Mouse (Mus musculus): ENCODE results near the gene Etv3. TPM values are rescaled to one million over a fixed set of nuclear protein-coding genes. Genes with fewer than 3 reads are reported as not detected.
A peak's percentile ranks its signal among the peaks of the same experiment; 100 is the strongest.
"Not testable (repeated sequence)": the region's sequence is repeated elsewhere in the genome, so short reads cannot be mapped to it uniquely, and the experiment has no call there.

Gene Etv3
- total RNA-seq, 2 experiments from 2014 or later, result 20.2 to 21.6 TPM

DNA sequence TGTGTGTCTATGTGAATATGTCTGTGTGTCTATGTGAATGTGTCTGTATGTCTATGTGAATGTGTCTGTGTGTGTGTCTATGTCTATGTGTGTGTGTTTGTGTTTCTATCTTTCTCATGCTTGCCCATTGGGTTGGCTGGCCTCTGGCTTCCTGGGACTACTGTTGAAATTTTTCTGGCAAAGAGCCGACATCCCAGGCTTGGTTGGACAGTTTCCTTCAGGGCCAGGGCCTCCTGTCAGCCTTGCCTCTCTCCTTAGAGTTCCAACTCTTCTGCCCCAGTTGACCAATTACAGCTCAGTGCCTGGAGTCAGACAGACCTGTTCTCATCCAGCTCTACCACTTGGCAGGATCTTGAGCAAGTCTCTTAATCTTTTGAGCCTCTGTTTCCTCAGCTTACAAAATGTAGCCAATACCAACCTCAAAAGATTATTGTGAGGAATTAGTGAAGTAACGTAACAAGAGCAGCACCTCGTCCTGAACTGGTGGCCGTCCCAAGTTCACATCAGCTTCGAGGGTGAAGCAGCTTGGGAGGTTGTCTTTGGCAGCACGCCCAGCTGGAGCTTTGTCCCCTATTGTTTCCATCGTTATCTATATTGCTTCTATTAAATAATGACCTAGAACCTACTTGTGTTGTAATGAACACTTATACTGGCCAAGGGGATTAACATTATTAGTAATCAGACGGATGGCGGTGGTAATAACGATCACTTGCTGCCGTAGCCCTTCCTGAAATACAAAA lies 28.2 kb downstream of the Etv3 start:
- no peak for DNase-seq (ENCODE audit: extremely low spot score in 1 of 2, low spot score in 1 of 2)

- DNase-seq (ENCODE audit: extremely low spot score in 1 of 2, low spot score in 1 of 2), result not testable (repeated sequence)
Observed at GRCm38 (mm10) chr3:87554859-87555258, 29.7 kb downstream of the Etv3 start.

DNA sequence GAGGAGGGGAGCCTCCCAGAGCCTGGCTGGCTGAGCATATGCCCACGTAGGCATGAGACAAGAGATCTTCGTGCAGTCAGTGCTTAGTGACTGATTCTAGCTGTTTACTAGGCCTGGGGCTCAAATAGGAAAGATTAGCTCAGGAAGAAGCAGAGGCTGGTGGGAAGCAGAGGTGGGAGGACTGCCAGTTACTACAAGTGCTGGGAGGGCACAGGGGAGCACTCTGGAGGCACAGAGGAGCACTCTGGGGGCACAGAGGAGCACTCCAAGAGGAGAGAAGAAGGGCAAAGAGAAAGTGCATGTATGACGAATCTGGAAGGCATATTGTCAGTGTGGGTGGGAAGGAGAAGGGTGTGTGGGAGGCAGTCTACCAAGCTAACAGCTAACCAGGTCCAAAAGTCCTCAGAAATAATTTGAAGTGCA lies 30.9 kb downstream of the Etv3 start:
- no peak for DNase-seq (ENCODE audit: extremely low spot score in 1 of 2, low spot score in 1 of 2)

DNA sequence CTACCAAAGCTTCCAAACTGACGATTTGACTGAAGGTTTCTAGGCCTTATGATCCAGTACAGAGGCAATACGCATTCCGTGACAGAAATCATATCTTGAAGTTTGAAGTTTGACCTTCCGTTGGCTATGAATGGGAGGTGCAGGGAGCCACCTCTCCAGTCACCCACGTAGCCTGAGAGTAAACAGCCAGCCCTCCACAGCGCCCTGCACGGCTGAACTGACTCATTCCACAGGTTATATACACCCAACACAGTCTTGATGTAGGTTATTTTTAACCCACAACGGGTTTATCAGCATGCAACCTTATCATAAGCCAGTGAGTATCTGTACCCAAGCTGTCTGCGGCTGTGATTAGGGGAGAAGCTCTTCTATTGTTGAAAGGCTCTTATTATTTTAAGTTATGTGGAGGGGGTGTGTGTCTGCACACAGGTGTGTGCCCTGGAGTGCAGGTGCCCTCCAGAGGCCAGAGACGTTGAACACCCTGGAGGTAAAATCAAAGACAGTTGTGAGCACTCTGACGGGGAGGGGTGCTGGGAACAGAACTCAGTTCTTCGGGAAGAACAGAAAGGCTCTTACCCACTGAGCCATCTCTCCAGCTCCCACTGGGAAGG lies 31.6 kb downstream of the Etv3 start:
- DNase-seq (ENCODE audit: extremely low spot score in 1 of 2, low spot score in 1 of 2), result no peak

- DNase-seq (ENCODE audit: extremely low spot score in 1 of 2, low spot score in 1 of 2), result no peak
Observed at GRCm38 (mm10) chr3:87560156-87560555, 34.9 kb downstream of the Etv3 start.

DNA sequence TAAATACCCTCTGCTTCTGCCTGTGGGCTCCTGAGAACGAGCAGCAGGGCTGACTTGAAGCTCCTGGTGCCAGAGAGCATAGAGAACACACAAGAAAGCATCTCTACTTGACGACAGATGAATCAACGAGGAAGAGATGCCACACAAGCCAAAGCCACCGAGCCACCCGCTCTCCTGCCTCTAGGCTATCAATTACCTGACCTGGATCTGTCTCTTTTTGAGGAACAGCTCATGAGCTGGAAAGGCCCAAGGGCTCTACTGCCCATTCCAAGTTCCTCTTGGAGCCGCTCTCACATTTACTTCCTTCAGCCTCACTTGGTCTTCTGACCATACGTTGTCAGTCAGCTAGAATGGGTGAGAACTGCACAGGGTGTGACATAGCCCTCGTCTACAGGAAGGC lies 36.2 kb downstream of the Etv3 start:
- DNase-seq (ENCODE audit: extremely low spot score in 1 of 2, low spot score in 1 of 2), result no peak

GRCm38 (mm10) chr3:87562370-87562769 lies 37.2 kb downstream of the Etv3 start:
- peak; percentile 88 to 97 for DNase-seq (ENCODE audit: extremely low spot score in 1 of 2, low spot score in 1 of 2)

DNA sequence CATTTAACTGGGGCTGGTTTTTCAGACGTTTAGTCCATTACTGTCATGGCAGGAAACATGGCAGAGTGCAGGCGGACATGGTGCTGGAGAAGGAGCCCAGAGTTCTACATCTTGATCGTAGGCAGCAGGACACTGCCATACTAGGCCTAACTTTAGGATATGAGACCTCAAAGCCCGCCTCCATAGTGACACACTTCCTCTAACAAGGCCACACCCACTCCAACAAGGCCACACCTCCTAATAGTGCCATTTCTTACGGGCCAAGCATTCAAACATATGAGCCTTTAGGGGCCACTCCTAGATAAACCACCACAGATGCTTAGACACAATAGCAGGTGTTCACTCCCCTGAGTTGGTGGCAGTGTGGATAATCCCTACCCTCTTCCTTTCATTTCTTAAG lies 38.3 kb downstream of the Etv3 start:
- no peak for DNase-seq (ENCODE audit: extremely low spot score in 1 of 2, low spot score in 1 of 2)

GRCm38 (mm10) chr3:87565623-87566022 lies 40.4 kb downstream of the Etv3 start:
- DNase-seq (ENCODE audit: extremely low spot score in 1 of 2, low spot score in 1 of 2), result no peak

- DNase-seq (ENCODE audit: extremely low spot score in 1 of 2, low spot score in 1 of 2), result peak; percentile 55 to 65
Observed at GRCm38 (mm10) chr3:87566066-87566465, 40.9 kb downstream of the Etv3 start.

- DNase-seq (ENCODE audit: extremely low spot score in 1 of 2, low spot score in 1 of 2), result no peak
Observed at GRCm38 (mm10) chr3:87567497-87567896, 42.3 kb downstream of the Etv3 start.

DNA sequence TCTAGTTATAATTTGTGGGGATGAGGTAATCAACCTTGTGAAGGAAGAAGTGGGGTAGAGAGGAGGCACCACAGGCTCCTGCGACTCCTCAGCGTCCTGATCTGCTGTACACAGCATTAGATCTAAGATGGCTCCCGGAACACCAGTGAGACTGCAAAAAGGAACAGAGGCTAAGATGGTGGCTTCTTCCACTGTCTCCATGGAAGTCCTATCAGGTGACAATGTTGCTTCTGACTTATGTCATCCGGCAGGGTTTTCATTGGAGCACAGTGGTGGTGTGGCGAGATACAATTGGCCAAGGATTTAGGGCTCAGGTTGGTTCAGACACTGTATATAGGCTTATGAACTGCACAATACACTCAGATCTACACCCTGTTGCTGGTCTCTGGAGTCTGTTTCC lies 43.5 kb downstream of the Etv3 start:
- DNase-seq (ENCODE audit: extremely low spot score in 1 of 2, low spot score in 1 of 2), result no peak

DNA sequence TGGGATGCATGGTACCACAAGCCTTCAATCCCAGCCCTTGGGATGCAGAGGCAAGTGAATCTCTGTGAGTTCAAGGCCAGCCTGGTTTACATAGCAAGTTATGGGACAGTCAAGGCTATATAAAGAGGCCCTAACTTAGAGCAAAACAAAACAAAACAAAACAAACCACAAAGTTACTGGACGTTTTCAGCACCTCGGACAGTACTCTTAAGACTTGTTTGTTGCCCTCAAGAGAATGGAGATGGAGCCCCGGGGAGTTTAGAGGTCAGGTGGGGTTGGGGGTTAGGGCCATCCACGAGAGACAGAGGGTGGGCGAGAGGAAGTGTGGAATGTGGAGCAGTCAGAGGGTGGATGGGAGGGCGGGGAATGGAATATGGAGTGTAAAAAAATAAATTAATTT lies 50.6 kb downstream of the Etv3 start:
- no peak for DNase-seq (ENCODE audit: extremely low spot score in 1 of 2, low spot score in 1 of 2)

- no peak for DNase-seq (ENCODE audit: extremely low spot score in 1 of 2, low spot score in 1 of 2)
Observed at GRCm38 (mm10) chr3:87582259-87582658, 57.1 kb downstream of the Etv3 start.

Other genes with a start within 250 kb of the Etv3 start
- gene Cd5l, start 167.5 kb upstream of the Etv3 start, total RNA-seq (2021), result not detected
- gene Fcrl1, start 149.0 kb upstream of the Etv3 start, total RNA-seq (2021), result under 1 TPM in 1 of 2 experiments, not detected in 1; 0.54 TPM
- gene Fcrl5, start 89.6 kb upstream of the Etv3 start, total RNA-seq (2021), result not detected
- 10 to 100 TPM; 58.5 to 66.4 TPM for gene Arhgef11, start 92.2 kb downstream of the Etv3 start, total RNA-seq (2021)
- gene Lrrc71, start 223.2 kb downstream of the Etv3 start, total RNA-seq (2021), result 1 to 10 TPM in 1 of 2 experiments, under 1 TPM in 1; 0.44 to 1.2 TPM

Measured in layer of hippocampus, postnatal 25 days (tissue).